13 mouse cellular contexts compared by ENCODE assay signal in genomic region chr10:93305946-93306345, GRCm38 (mm10). TPM values are rescaled to one million over a fixed set of nuclear protein-coding genes. Genes with fewer than 3 reads are reported as not detected.
A peak's percentile ranks its signal among the peaks of the same experiment; 100 is the strongest.
DNase-seq lines count a peak whose midpoint lies in the region; ATAC-seq and TF ChIP-seq lines count a peak whose summit lies in the region.
"Had no signal": no experiment of that assay in that cellular context is flagged by ENCODE, and none has a peak within 500 bp of the region (broad histone marks: within the 10 kb centered on the region; RNA-seq: fewer than 3 reads in every experiment).

No protein-coding gene starts in this region.

- peak overlapping the region; percentile 100 for H3K27ac ChIP-seq in heart, adult 2 months
- 0 out of 2 replicates have a peak overlapping the region, but pooled peaks have one; percentile 25 for H3K27ac ChIP-seq in kidney, postnatal 0 days
- no peak overlapping the region for H3K27ac ChIP-seq in limb, embryonic 12.5 days
- H3K27ac ChIP-seq: midbrain, embryonic 13.5 days had no signal

- DNase-seq in heart, adult 2 months, result no peak
- DNase-seq in heart, postnatal 36 days, result no peak
- DNase-seq in kidney, postnatal 0 days (ENCODE audit: low spot score), result no peak
- DNase-seq in kidney, postnatal 14 days, result no peak
- no peak for DNase-seq in spleen, postnatal 14 days (ENCODE audit: low spot score in 2 of 2)
- DNase-seq: cerebellum, adult 9-11 months; kidney, postnatal 4 days; liver, postnatal 0 days; right cerebral cortex, postnatal 25 days had no signal

- H3K79me2 ChIP-seq in heart, adult 2 months (replicated peaks; ENCODE audit: control insufficient read depth, insufficient read depth, low read length), result peaks cover 1% of the 10 kb centered on the region

- WGBS in heart, adult 2 months, result 26% methylated on average over 6 of the region's 6 CpGs
- WGBS in kidney, postnatal 0 days, result 45% methylated on average over 6 of the region's 6 CpGs
- 54% methylated on average over 6 of the region's 6 CpGs for WGBS in limb, embryonic 12.5 days

- H3K9me3 ChIP-seq in kidney, postnatal 0 days (replicated peaks; ENCODE audit: low read length), result no peaks in the 10 kb centered on the region
- no peaks in the 10 kb centered on the region for H3K9me3 ChIP-seq in limb, embryonic 12.5 days
- H3K9me3 ChIP-seq: midbrain, embryonic 13.5 days had no signal

- H3K27me3 ChIP-seq in heart, adult 2 months (ENCODE audit: control insufficient read depth, insufficient read depth, low read length), result no peaks in the 10 kb centered on the region
- H3K27me3 ChIP-seq in kidney, postnatal 0 days (ENCODE audit: insufficient read depth, low read length), result no peaks in the 10 kb centered on the region
- H3K27me3 ChIP-seq in limb, embryonic 12.5 days, result no peaks in the 10 kb centered on the region

- intact Hi-C loops in heart, adult 2 months (cut with DNase I), result no loop called here
- intact Hi-C loops in heart, postnatal 36 days (cut with DNase I), result no loop called here

- TF ChIP-seq EP300 in heart, adult 2 months (IDR thresholded peaks at IDR 0.05; ENCODE audit: insufficient read depth, low read depth, low read length), result no peak

- peak overlapping the region; percentile 68 for H3K4me3 ChIP-seq in heart, adult 2 months
- no peak overlapping the region for H3K4me3 ChIP-seq in kidney, postnatal 0 days (replicated peaks; ENCODE audit: low read depth, low read length)
- H3K4me3 ChIP-seq in limb, embryonic 12.5 days (replicated peaks), result no peak overlapping the region
- H3K4me3 ChIP-seq: midbrain, embryonic 13.5 days had no signal

- H3K4me2 ChIP-seq in kidney, postnatal 0 days (ENCODE audit: low read length), result peak overlapping the region; percentile 30; the same call in 1 of the 2 replicates
- peak overlapping the region; percentile 20 for H3K4me2 ChIP-seq in limb, embryonic 12.5 days
- H3K4me2 ChIP-seq: midbrain, embryonic 13.5 days had no signal

- no peak for ATAC-seq in kidney, postnatal 0 days (replicated peaks; ENCODE audit: low FRiP score, low read depth)
- peak; percentile 34 for ATAC-seq in CD4-positive, CD25-positive, alpha-beta regulatory T cell, adult 4 months
- no peak for ATAC-seq in limb, embryonic 12.5 days (ENCODE audit: insufficient number of reproducible peaks, insufficient read depth, low FRiP score, low TSS enrichment, low read depth)
- ATAC-seq in erythroblast, adult 5-6 weeks (replicated peaks; ENCODE audit: low FRiP score, poor library complexity, severe bottlenecking), result no peak
- ATAC-seq: liver, postnatal 0 days; midbrain, embryonic 13.5 days had no signal

- no peak for TF ChIP-seq POLR2A in heart, adult 2 months (IDR thresholded peaks at IDR 0.05; ENCODE audit: insufficient read depth, low read depth, low read length)

- H3K36me3 ChIP-seq in heart, adult 2 months (ENCODE audit: control insufficient read depth, insufficient read depth, low read length), result peaks cover 34% of the 10 kb centered on the region
- no peaks in the 10 kb centered on the region for H3K36me3 ChIP-seq in kidney, postnatal 0 days (ENCODE audit: insufficient read depth, low read length)
- H3K36me3 ChIP-seq in limb, embryonic 12.5 days, result 0 out of 2 replicates have a peak, but pooled peaks cover 2% of the 10 kb centered on the region
- H3K36me3 ChIP-seq: midbrain, embryonic 13.5 days had no signal

- peak overlapping the region; percentile 35; the same call in 1 of the 2 replicates for H3K9ac ChIP-seq in heart, adult 2 months (ENCODE audit: low read depth, low read length)
- H3K9ac ChIP-seq in kidney, postnatal 0 days (ENCODE audit: low read depth, low read length), result 0 out of 2 replicates have a peak overlapping the region, but pooled peaks have one; percentile 23
- H3K9ac ChIP-seq in limb, embryonic 12.5 days (replicated peaks), result no peak overlapping the region
- H3K9ac ChIP-seq: liver, postnatal 0 days; midbrain, embryonic 13.5 days had no signal

- peaks cover 14% of the 10 kb centered on the region for H3K4me1 ChIP-seq in heart, adult 2 months (ENCODE audit: control insufficient read depth, insufficient read depth, low read length)
- H3K4me1 ChIP-seq in kidney, postnatal 0 days (replicated peaks; ENCODE audit: insufficient read depth, low read length), result 0 out of 2 replicates have a peak, but pooled peaks cover 5% of the 10 kb centered on the region
- H3K4me1 ChIP-seq in limb, embryonic 12.5 days (replicated peaks), result peaks cover 55% of the 10 kb centered on the region

- no peak for TF ChIP-seq CTCF in heart, adult 2 months (IDR thresholded peaks at IDR 0.05)
- no peak for TF ChIP-seq CTCF in kidney, postnatal 0 days (IDR thresholded peaks at IDR 0.05; ENCODE audit: low read depth)

RNA-seq across cellular contexts. Expression of gene Elk3, which starts 5.0 kb away (rescaled TPM):
- 10 to 100 TPM; 33.8 to 39.4 TPM for total RNA-seq in heart, adult 2 months (2021)
- polyA plus RNA-seq in heart, adult 2 months (2012; rRNA removed), result 31.9 and 32.1 TPM in 2 replicates
- 10 to 100 TPM; 42.0 to 53.5 TPM for total RNA-seq in heart, postnatal 36 days (2021)
- polyA plus RNA-seq in kidney, postnatal 0 days (2015; fragmentation: Nextera tagmentation; extraction: Ambion mirVana), result 50.2 and 53.9 TPM in 2 replicates
- polyA plus RNA-seq in CD4-positive, CD25-positive, alpha-beta regulatory T cell, adult 4 months (2017; shearing (Covaris generic)), result 10 to 100 TPM; 26.0 to 26.3 TPM
- polyA plus RNA-seq in limb, embryonic 12.5 days (2016; fragmentation: Nextera tagmentation; extraction: Ambion mirVana), result 47.2 and 47.8 TPM in 2 replicates
- 3.8 TPM in 2 replicates for total RNA-seq in erythroblast, adult 5-6 weeks (2015; ENCODE audit: low replicate concordance)
- 3.3 and 4.2 TPM in 2 replicates for total RNA-seq in erythroblast, adult 5-6 weeks (2017; ENCODE audit: low replicate concordance)
